Mouse (Mus musculus) ZHBTc4 (cell line): ENCODE measurements at regions not wholly inside any gene's neighbourhood (a gene's known extent, or its start where the extent isn't known, plus 50 kb on each side); places are given as distances from the start of the nearest gene placed in this dataset.

Experiments
- DNase-seq: peaks from one replicate; pipeline ENCODE4 v3.0.0-alpha.2; 2011; ENCODE audit warnings: low read depth, low spot score

- DNase-seq: peak; percentile 95
These were observed 122.0 kb downstream of the Mycn start for GRCm38 (mm10) chr12:12819746-12820145.

- DNase-seq: no peak
These were observed 127.0 kb downstream of the Mycn start for GRCm38 (mm10) chr12:12814693-12815092.

- DNase-seq: peak; percentile 84
These were observed 128.8 kb downstream of the Mycn start for GRCm38 (mm10) chr12:12812873-12813272.

GRCm38 (mm10) chr12:12810943-12811342 lies 130.8 kb downstream of the Mycn start:
- no peak for DNase-seq

GRCm38 (mm10) chr12:12810159-12810885 lies 131.4 kb downstream of the Mycn start:
- no peak for DNase-seq

GRCm38 (mm10) chr12:12808120-12808519 lies 133.6 kb downstream of the Mycn start:
- no peak for DNase-seq

GRCm38 (mm10) chr12:12803602-12804001 lies 138.1 kb downstream of the Mycn start:
- DNase-seq: peak; percentile 92

- DNase-seq: peak; percentile 61
These were observed 139.3 kb downstream of the Mycn start for GRCm38 (mm10) chr12:12802396-12802795.

GRCm38 (mm10) chr12:12801700-12802099 lies 140.0 kb downstream of the Mycn start:
- DNase-seq: no peak

GRCm38 (mm10) chr12:12800120-12800519 lies 141.6 kb downstream of the Mycn start:
- no peak for DNase-seq

GRCm38 (mm10) chr12:12789052-12789451 lies 152.7 kb downstream of the Mycn start:
- peak; percentile 51 for DNase-seq

GRCm38 (mm10) chr12:12788263-12788852 lies 153.4 kb downstream of the Mycn start:
- DNase-seq: peak; percentile 97

GRCm38 (mm10) chr12:12787608-12788262 lies 154.0 kb downstream of the Mycn start:
- DNase-seq: no peak

GRCm38 (mm10) chr12:12787161-12787560 lies 154.6 kb downstream of the Mycn start:
- DNase-seq: no peak

GRCm38 (mm10) chr12:12783699-12784605 lies 157.8 kb downstream of the Mycn start:
- peak; percentile 73 for DNase-seq

- peak; percentile 55 for DNase-seq
These were observed 160.2 kb downstream of the Mycn start for GRCm38 (mm10) chr12:12781526-12781925.

- no peak for DNase-seq
These were observed 163.0 kb downstream of the Mycn start for GRCm38 (mm10) chr12:12778563-12779256.

- no peak for DNase-seq
These were observed 164.3 kb downstream of the Mycn start for GRCm38 (mm10) chr12:12777422-12777821.

- DNase-seq: no peak
These were observed 164.9 kb downstream of the Mycn start for GRCm38 (mm10) chr12:12776783-12777182.

GRCm38 (mm10) chr12:12770970-12771369 lies 170.7 kb downstream of the Mycn start:
- no peak for DNase-seq
